Mouse (Mus musculus) activated CD4-positive, CD25-positive, alpha-beta regulatory T cell, adult 4 months (primary cell): Measurements from ENCODE around the gene Mia. TPM values are rescaled to one million over a fixed set of nuclear protein-coding genes. Genes with fewer than 3 reads are reported as not detected.

Experiments
- ATAC-seq: one replicate; pipeline ENCODE4 v1.8.0; 2017
- polyA plus RNA-seq, 2 experiments: library from polyadenylated mRNA; unstranded; fragments of 100-300 nt; shearing (Covaris generic); gene quantifications; one replicate each; pipeline ENCODE4 v1.2.1; 2017

Gene Mia
- polyA plus RNA-seq, 2 experiments from 2014 or later: 0.34 TPM; not detected in 1

- no peak for ATAC-seq
Observed at GRCm38 (mm10) chr7:27184964-27185363, 4.0 kb upstream of the Mia start.

GRCm38 (mm10) chr7:27182498-27182897, 1.5 kb upstream of the Mia start:
- ATAC-seq: no peak

GRCm38 (mm10) chr7:27180036-27180435, 921 bp downstream of the Mia start:
- ATAC-seq: no peak

- no peak for ATAC-seq
Observed at GRCm38 (mm10) chr7:27179217-27179918, 1.6 kb downstream of the Mia start.

GRCm38 (mm10) chr7:27178324-27179216, 2.4 kb downstream of the Mia start, which contains the start of gene Rab4b:
Rab4b (minus strand) TSS chr7:27178896.
- ATAC-seq: peak; percentile 95

GRCm38 (mm10) chr7:27177942-27178323, 3.0 kb downstream of the Mia start:
- peak; percentile 2 for ATAC-seq

- no peak for ATAC-seq
Observed at GRCm38 (mm10) chr7:27174896-27175295, 6.1 kb downstream of the Mia start.

GRCm38 (mm10) chr7:27174496-27174895, 6.5 kb downstream of the Mia start:
- ATAC-seq: no peak

GRCm38 (mm10) chr7:27170981-27171380, 10.0 kb downstream of the Mia start:
- ATAC-seq: no peak

- ATAC-seq: no peak
Observed at GRCm38 (mm10) chr7:27168371-27168770, 12.6 kb downstream of the Mia start.

- no peak for ATAC-seq
Observed at GRCm38 (mm10) chr7:27167475-27168094, 13.4 kb downstream of the Mia start.

GRCm38 (mm10) chr7:27166614-27167474, 14.1 kb downstream of the Mia start, which contains the start of gene Egln2:
Egln2 (minus strand) TSS chr7:27166802.
- ATAC-seq: peak; percentile 83

GRCm38 (mm10) chr7:27166229-27166613, 14.7 kb downstream of the Mia start:
- ATAC-seq: peak; percentile 26

GRCm38 (mm10) chr7:27165696-27166095, 15.3 kb downstream of the Mia start:
- no peak for ATAC-seq

GRCm38 (mm10) chr7:27165007-27165655, 15.8 kb downstream of the Mia start:
- no peak for ATAC-seq

- no peak for ATAC-seq
Observed at GRCm38 (mm10) chr7:27164112-27164947, 16.6 kb downstream of the Mia start.

- ATAC-seq: no peak
Observed at GRCm38 (mm10) chr7:27163450-27163805, 17.5 kb downstream of the Mia start.

GRCm38 (mm10) chr7:27162780-27163449, 18.0 kb downstream of the Mia start:
- no peak for ATAC-seq

- ATAC-seq: no peak
Observed at GRCm38 (mm10) chr7:27161744-27162143, 19.2 kb downstream of the Mia start.

GRCm38 (mm10) chr7:27160921-27161320, 20.0 kb downstream of the Mia start:
- no peak for ATAC-seq
